Mouse (Mus musculus): Measurements from ENCODE around the gene Cntf. TPM values are rescaled to one million over a fixed set of nuclear protein-coding genes. Genes with fewer than 3 reads are reported as not detected.
"Not testable (repeated sequence)": the region's sequence is repeated elsewhere in the genome, so short reads cannot be mapped to it uniquely, and the experiment has no call there.

Cntf gene
- polyA plus RNA-seq, 1 experiment from 2014 or later, result 0.88 TPM

GRCm38 (mm10) chr19:12725851-12726250 is 39.6 kb downstream of the Cntf start:
- no peak for ATAC-seq (ENCODE audit: low read depth)
- H3K9ac ChIP-seq (ENCODE audit: low read length), result no peak overlapping the region
- 64% methylated on average over 1 of the region's 1 CpGs for WGBS

GRCm38 (mm10) chr19:12722308-12722707 is 43.1 kb downstream of the Cntf start:
- no peak overlapping the region for H3K4me2 ChIP-seq (ENCODE audit: low read depth, low read length)
- 60% methylated on average over 2 of the region's 3 CpGs for WGBS
- no peak overlapping the region for H3K27ac ChIP-seq (ENCODE audit: low read length)
- no peak overlapping the region for H3K4me3 ChIP-seq (ENCODE audit: low read length)
- no peak overlapping the region for H3K9ac ChIP-seq (ENCODE audit: low read length)
- no peaks in the 10 kb centered on the region for H3K9me3 ChIP-seq (ENCODE audit: control insufficient read depth, low read length)
- no peaks in the 10 kb centered on the region for H3K4me1 ChIP-seq (replicated peaks; ENCODE audit: control insufficient read depth, insufficient read depth, low read length)
- no peak for ATAC-seq (ENCODE audit: low read depth)
- H3K27me3 ChIP-seq (ENCODE audit: control insufficient read depth, insufficient read depth, low read depth, low read length), result no peaks in the 10 kb centered on the region
- H3K36me3 ChIP-seq (ENCODE audit: control insufficient read depth, insufficient read depth, low read length), result no peaks in the 10 kb centered on the region

More at GRCm38 (mm10) chr19:12725851-12726250, 39.6 kb downstream of the Cntf start:
- no peaks in the 10 kb centered on the region for H3K36me3 ChIP-seq (ENCODE audit: control insufficient read depth, insufficient read depth, low read length)
- no peaks in the 10 kb centered on the region for H3K27me3 ChIP-seq (ENCODE audit: control insufficient read depth, insufficient read depth, low read depth, low read length)
- H3K4me2 ChIP-seq (ENCODE audit: low read depth, low read length), result no peak overlapping the region
- no peaks in the 10 kb centered on the region for H3K4me1 ChIP-seq (replicated peaks; ENCODE audit: control insufficient read depth, insufficient read depth, low read length)
- no peaks in the 10 kb centered on the region for H3K9me3 ChIP-seq (ENCODE audit: control insufficient read depth, low read length)
- H3K4me3 ChIP-seq (ENCODE audit: low read length), result no peak overlapping the region
- H3K27ac ChIP-seq (ENCODE audit: low read length), result no peak overlapping the region

- not testable (repeated sequence) for H3K27ac ChIP-seq (ENCODE audit: low read length); H3K4me1 ChIP-seq (replicated peaks; ENCODE audit: control insufficient read depth, insufficient read depth, low read length); H3K4me2 ChIP-seq (ENCODE audit: low read depth, low read length); H3K27me3 ChIP-seq (ENCODE audit: control insufficient read depth, insufficient read depth, low read depth, low read length); H3K9me3 ChIP-seq (ENCODE audit: control insufficient read depth, low read length); H3K9ac ChIP-seq (ENCODE audit: low read length); H3K36me3 ChIP-seq (ENCODE audit: control insufficient read depth, insufficient read depth, low read length); H3K4me3 ChIP-seq (ENCODE audit: low read length); ATAC-seq (ENCODE audit: low read depth)
- WGBS, result 90% methylated on average over 7 of the region's 7 CpGs
Measured at GRCm38 (mm10) chr19:12721596-12721995, 43.8 kb downstream of the Cntf start.

GRCm38 (mm10) chr19:12720919-12721318 is 44.5 kb downstream of the Cntf start:
- not testable (repeated sequence) for H3K4me2 ChIP-seq (ENCODE audit: low read depth, low read length); H3K4me1 ChIP-seq (replicated peaks; ENCODE audit: control insufficient read depth, insufficient read depth, low read length); H3K9me3 ChIP-seq (ENCODE audit: control insufficient read depth, low read length); H3K27me3 ChIP-seq (ENCODE audit: control insufficient read depth, insufficient read depth, low read depth, low read length); H3K4me3 ChIP-seq (ENCODE audit: low read length); ATAC-seq (ENCODE audit: low read depth); H3K36me3 ChIP-seq (ENCODE audit: control insufficient read depth, insufficient read depth, low read length); H3K9ac ChIP-seq (ENCODE audit: low read length); H3K27ac ChIP-seq (ENCODE audit: low read length)
- WGBS, result 80% methylated on average over 5 of the region's 5 CpGs

GRCm38 (mm10) chr19:12720463-12720862 is 45.0 kb downstream of the Cntf start:
- H3K9ac ChIP-seq (ENCODE audit: low read length), result no peak overlapping the region
- H3K4me2 ChIP-seq (ENCODE audit: low read depth, low read length), result no peak overlapping the region
- no peaks in the 10 kb centered on the region for H3K4me1 ChIP-seq (replicated peaks; ENCODE audit: control insufficient read depth, insufficient read depth, low read length)
- no peak for ATAC-seq (ENCODE audit: low read depth)
- no peak overlapping the region for H3K27ac ChIP-seq (ENCODE audit: low read length)
- H3K36me3 ChIP-seq (ENCODE audit: control insufficient read depth, insufficient read depth, low read length), result no peaks in the 10 kb centered on the region
- WGBS, result 34% methylated on average over 2 of the region's 2 CpGs
- H3K27me3 ChIP-seq (ENCODE audit: control insufficient read depth, insufficient read depth, low read depth, low read length), result no peaks in the 10 kb centered on the region
- no peaks in the 10 kb centered on the region for H3K9me3 ChIP-seq (ENCODE audit: control insufficient read depth, low read length)
- no peak overlapping the region for H3K4me3 ChIP-seq (ENCODE audit: low read length)

- 75% methylated on average over 6 of the region's 6 CpGs for WGBS
- no peaks in the 10 kb centered on the region for H3K36me3 ChIP-seq (ENCODE audit: control insufficient read depth, insufficient read depth, low read length)
- no peak overlapping the region for H3K27ac ChIP-seq (ENCODE audit: low read length)
- H3K27me3 ChIP-seq (ENCODE audit: control insufficient read depth, insufficient read depth, low read depth, low read length), result no peaks in the 10 kb centered on the region
- no peak overlapping the region for H3K4me3 ChIP-seq (ENCODE audit: low read length)
- no peaks in the 10 kb centered on the region for H3K9me3 ChIP-seq (ENCODE audit: control insufficient read depth, low read length)
- no peak overlapping the region for H3K9ac ChIP-seq (ENCODE audit: low read length)
- no peaks in the 10 kb centered on the region for H3K4me1 ChIP-seq (replicated peaks; ENCODE audit: control insufficient read depth, insufficient read depth, low read length)
- H3K4me2 ChIP-seq (ENCODE audit: low read depth, low read length), result no peak overlapping the region
- ATAC-seq (ENCODE audit: low read depth), result no peak
Measured at GRCm38 (mm10) chr19:12719189-12719588, 46.2 kb downstream of the Cntf start.

Other genes starting within 250 kb of the Cntf start
- gene Fam111a, start 219.9 kb downstream of the Cntf start, polyA plus RNA-seq (2015; fragmentation: Nextera tagmentation; extraction: Ambion mirVana), result 31.1 and 33.6 TPM in 2 replicates
- 0.09 and 0.29 TPM in 2 replicates for gene Gm4952, start 165.7 kb downstream of the Cntf start, polyA plus RNA-seq (2015; fragmentation: Nextera tagmentation; extraction: Ambion mirVana)
- gene Glyat, start 132.3 kb downstream of the Cntf start, polyA plus RNA-seq (2015; fragmentation: Nextera tagmentation; extraction: Ambion mirVana), result not detected in 2 replicates
- gene Olfr1442, start 95.2 kb downstream of the Cntf start, polyA plus RNA-seq (2015; fragmentation: Nextera tagmentation; extraction: Ambion mirVana), result not detected in 2 replicates
- gene Olfr1443, start 87.5 kb downstream of the Cntf start, polyA plus RNA-seq (2015; fragmentation: Nextera tagmentation; extraction: Ambion mirVana), result not detected in 2 replicates
- gene Keg1, start 69.8 kb downstream of the Cntf start, polyA plus RNA-seq (2015; fragmentation: Nextera tagmentation; extraction: Ambion mirVana), result not detected in 2 replicates
- gene Zfp91, start 30.5 kb upstream of the Cntf start, polyA plus RNA-seq (2015; fragmentation: Nextera tagmentation; extraction: Ambion mirVana), result 10.9 and 11.5 TPM in 2 replicates
- 2.0 and 3.3 TPM in 2 replicates for gene Lpxn, start 30.6 kb upstream of the Cntf start, polyA plus RNA-seq (2015; fragmentation: Nextera tagmentation; extraction: Ambion mirVana)
- gene Gm5244, start 81.0 kb upstream of the Cntf start, polyA plus RNA-seq (2015; fragmentation: Nextera tagmentation; extraction: Ambion mirVana), result not detected in 2 replicates
- not detected in 2 replicates for gene Olfr1444, start 91.7 kb upstream of the Cntf start, polyA plus RNA-seq (2015; fragmentation: Nextera tagmentation; extraction: Ambion mirVana)
- not detected in 2 replicates for gene Olfr1445, start 118.2 kb upstream of the Cntf start, polyA plus RNA-seq (2015; fragmentation: Nextera tagmentation; extraction: Ambion mirVana)
- gene Olfr1446, start 127.9 kb upstream of the Cntf start, polyA plus RNA-seq (2015; fragmentation: Nextera tagmentation; extraction: Ambion mirVana), result not detected in 2 replicates
- not detected in 2 replicates for gene Olfr1447, start 138.1 kb upstream of the Cntf start, polyA plus RNA-seq (2015; fragmentation: Nextera tagmentation; extraction: Ambion mirVana)
- not detected in 2 replicates for gene Olfr1448, start 158.8 kb upstream of the Cntf start, polyA plus RNA-seq (2015; fragmentation: Nextera tagmentation; extraction: Ambion mirVana)
- gene Olfr1449, start 165.2 kb upstream of the Cntf start, polyA plus RNA-seq (2015; fragmentation: Nextera tagmentation; extraction: Ambion mirVana), result not detected in 2 replicates
- not detected in 2 replicates for gene Olfr1450, start 184.6 kb upstream of the Cntf start, polyA plus RNA-seq (2015; fragmentation: Nextera tagmentation; extraction: Ambion mirVana)
- not detected in 2 replicates for gene Olfr1451, start 229.4 kb upstream of the Cntf start, polyA plus RNA-seq (2015; fragmentation: Nextera tagmentation; extraction: Ambion mirVana)